Mouse (Mus musculus) hindlimb bud, embryonic 11.5 days (tissue): ENCODE data around the gene Mrps15.

Experiments
- DNase-seq: peaks from one replicate; pipeline ENCODE4 v3.0.0-alpha.2; 2012; ENCODE audit warnings: low read depth, low spot score; ENCODE audit errors: extremely low spot score

Gene Mrps15

DNA sequence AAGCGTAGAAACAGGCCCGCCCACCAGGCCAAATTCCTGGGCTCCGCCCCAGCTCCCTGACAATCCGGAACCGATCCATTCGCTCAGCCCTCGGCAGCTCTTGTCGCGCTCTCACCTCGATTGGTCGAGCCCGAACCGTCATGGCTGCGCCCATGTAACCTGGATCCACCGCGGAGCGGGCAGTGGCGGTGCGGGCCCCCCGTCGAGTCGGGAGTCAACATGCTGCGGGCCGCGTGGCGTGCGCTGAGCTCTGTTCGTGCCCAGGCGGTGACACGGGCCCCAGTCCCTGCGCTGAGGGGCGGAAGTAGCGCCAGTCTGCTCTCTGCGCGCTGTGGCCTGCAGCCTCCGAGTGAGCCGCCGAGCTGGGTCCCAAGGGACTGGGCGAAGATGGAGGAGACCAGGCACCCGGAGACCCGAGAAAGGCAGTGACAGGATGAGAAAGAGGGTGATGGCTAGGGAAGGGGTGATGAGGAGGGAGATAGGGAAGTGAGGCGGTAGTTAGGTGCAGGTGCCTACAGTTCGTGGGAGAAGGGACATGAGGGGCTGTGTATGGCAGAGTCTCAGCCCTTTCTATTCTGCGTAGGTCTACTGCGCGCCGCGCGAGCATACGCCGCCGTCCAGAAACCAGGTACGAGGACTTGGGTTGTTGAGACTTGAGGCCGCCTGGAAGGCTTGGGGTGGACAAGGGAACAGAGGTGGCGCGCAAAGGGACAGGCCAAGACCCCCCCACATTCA lies at the start of gene Mrps15:
Gene Mrps15, plus strand, starts transcription at position 75 of the 735 bp plus-strand sequence.
- peak; percentile 80 for DNase-seq

DNA sequence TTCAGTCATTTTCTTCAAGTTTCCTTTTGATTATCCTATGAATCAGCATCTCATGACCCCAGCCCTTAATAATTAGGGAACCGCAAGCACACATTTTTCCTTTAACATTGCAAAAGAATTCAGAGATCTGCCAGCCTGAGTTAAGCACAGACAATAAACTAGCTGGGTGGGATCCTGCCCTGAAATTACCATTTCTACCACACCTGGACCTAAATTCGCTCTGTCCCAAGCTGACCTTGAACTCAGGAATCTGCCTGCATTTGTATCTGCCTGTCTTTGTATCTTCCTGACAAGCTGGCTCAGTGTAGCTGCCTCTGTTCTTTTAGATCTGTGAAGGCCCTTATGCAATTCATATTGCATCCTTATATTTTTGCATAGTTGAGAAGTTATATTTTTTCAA lies 48.9 kb upstream of the Mrps15 start:
- DNase-seq = no peak

- no peak for DNase-seq
Observed at GRCm38 (mm10) chr4:126001311-126002199, 45.2 kb upstream of the Mrps15 start.

DNA sequence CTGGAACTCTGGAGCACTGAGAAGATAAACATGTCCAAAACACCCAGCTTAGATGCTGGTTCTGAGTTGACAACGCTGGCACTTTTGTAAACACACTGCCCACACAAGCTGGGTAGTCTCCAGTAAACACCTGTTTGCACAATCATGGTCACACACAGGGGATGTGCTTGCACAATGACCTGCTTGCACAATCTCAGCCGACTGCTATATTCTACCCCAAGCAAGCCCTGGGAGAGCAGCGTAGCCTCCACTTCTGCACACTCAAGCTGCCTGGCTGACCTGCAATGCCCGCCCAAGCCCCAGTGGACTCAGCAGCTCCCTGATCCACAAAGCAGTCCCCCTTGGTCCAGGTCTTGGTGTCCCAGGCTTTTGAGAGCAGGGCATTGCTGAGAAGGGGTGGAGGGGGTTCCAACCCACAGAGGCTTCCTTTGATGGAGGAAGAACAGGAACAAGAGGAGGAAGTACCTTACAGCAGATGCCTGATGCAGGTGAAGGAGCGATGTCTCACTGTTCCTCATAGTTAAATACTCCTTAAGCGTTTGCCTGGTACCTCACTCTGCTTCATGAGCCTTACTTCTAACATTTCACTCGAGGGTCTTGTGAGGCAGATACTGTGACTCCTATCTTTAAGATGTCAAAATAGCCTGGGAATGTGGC lies 28.9 kb upstream of the Mrps15 start:
- no peak for DNase-seq

DNA sequence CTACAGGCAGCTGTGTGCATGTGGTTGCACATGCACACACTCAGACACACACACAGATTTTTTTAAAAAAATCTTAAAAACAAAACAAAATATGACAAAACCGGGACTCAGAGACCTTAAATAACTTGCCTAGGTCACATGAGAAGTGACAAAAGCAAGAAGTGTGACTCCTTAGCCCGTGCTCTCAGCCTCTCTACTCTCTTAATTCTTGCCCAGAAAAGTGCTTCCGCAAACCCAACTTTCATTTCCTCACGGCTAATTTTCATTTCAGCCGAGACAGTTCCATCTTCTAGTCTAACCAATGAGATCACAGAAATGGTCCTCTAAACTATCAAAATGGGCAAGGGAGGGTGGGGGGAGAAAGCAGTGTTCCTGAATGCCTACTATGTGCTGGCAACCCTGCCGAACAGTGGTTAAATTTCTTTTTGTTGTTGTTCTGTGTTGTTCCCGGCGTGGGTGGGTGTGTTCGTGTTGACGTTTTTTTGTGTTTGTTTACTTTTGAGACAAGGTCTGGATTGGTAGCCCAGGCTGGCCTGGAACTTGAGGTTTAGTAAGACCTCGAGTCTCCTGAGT lies 27.7 kb upstream of the Mrps15 start:
- DNase-seq = no peak

DNA sequence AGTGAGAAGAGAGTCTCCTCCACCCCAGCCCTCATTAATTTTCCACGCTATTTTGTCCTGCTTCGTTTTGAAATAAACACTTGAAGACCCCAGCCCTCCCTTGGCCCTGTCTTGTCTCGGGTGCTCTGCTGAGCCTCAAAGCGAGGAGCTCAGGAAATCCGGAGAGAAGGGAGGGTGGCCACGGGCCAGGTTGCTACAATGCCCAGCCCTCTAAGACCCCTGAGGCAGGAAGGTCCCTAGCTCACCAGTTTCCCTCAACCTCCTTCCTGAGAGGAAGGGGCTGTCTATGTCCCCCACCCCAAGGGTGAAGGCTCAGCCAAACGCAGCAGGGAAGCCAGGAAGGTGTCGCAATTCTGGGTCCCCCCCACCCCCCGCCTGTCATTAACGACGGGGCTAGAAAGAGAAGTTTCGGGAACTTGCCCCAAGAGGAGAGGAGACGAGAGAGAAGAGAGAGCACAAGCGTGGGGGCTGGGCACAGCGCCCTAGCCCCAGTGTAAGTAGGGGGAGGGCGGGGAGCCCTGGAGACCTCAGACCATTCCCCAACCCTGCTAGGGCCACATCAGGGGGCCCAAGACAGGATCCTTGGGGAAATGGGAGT lies 22.3 kb upstream of the Mrps15 start, which contains the start of gene Csf3r:
Gene Csf3r, plus strand, starts transcription at position 248 of the 598 bp plus-strand sequence.
- no peak for DNase-seq

DNA sequence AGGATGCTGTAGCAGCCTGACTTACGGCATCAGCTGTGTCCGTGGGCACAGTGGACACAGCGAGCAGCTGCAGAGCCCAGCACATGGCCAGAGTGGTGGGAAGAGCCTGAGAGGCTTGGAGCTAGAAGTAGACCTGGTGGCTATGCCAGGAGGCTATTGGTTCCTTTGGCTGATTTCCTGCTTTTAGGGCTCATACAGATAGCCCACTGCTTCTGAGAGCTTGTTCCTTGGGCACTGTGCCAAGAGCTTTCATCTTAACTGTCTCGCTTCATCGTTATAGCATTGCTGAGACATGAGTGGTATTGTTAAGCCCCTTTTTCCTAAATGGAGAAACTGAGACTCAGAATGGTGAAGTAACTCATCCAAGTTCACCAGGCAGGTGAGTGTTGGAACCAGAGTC lies 20.9 kb upstream of the Mrps15 start:
- DNase-seq = no peak

- DNase-seq = no peak
Observed at GRCm38 (mm10) chr4:126027980-126028379, 18.7 kb upstream of the Mrps15 start.

GRCm38 (mm10) chr4:126029042-126029441 lies 17.7 kb upstream of the Mrps15 start:
- DNase-seq = no peak

- no peak for DNase-seq
Observed at GRCm38 (mm10) chr4:126030705-126031104, 16.0 kb upstream of the Mrps15 start.

DNA sequence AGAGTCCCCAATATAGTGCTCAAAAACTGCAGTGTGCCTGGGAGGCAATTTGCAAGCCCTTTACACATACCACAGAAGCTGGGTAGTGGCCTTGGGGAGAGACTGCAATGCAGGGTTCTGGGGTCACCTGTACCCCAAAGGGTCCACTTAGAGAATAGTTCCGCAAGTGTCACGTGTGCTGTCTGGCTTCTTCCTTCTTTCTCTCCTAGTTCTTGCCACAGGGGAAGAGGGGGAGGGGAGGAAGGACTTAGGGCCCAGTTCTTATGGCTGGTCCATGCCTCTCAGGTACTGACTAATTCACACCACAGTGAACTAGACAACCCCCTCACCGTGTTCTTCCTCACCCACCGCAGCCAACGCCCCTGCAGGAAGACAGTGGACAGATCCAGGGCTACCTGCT lies 11.3 kb upstream of the Mrps15 start:
- DNase-seq = no peak

DNA sequence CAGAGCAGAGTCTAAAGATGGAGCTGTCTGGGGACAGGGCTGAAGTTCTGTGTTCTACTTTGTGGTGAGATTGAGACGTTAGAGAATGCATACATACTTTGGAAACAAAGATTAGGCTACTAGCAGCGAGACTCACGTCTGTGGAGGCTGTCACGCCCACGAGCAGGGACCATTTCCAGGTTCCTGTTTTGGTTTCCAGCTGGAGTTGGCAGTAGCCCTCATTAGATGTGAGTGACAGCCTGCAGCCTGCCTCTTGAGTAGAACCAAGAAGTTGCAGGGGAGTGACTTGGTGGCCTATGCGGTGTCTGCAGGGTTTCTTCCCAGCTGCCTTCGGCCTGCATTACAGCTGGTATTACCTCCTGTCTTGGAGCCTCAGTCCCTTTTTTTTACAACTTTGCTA lies 4.9 kb downstream of the Mrps15 start:
- no peak for DNase-seq

DNA sequence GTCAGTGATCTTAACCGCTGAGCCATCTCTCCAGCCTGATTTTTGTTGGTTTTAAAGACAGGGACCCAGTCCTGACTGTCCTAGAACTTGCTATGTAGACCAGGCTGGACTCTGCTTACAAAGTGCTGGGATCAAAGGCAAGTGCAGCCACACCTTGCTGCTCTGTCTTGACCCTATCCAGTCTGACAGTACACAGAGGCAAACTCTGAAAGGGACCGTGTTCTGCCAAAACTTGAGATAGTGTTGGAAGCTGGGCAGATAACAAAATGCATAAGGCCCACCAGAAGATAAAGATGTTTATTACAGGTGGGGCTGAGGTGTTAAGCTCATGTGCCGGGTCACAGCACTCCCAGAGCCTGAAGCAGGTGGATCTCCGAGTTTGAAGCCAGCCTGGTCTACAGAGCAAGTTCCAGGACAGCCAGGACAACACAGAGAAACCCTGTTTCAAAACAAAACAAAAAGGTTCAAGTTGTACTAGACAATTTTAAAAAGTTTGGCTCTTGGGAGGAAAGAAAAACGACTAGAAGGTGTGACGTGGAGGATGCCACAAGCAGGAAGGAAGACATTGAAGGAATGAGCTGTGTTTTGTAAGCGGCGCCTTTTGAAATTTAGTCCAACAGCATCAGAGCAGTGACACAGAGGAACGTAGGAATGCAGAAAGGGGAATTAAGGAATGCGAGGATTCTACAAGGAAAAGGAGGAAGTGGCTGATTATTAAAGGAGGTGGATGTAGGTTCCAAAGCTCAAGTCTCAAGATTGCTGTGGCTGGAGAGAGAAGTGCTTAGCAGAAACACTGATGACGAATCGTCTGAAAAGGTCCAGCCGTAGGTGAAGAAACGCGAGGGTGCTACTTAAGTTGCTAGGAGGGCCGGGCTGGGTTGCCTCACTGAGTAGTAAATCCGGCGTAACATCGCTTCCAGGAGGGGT lies 10.7 kb downstream of the Mrps15 start:
- peak; percentile 8 for DNase-seq

DNA sequence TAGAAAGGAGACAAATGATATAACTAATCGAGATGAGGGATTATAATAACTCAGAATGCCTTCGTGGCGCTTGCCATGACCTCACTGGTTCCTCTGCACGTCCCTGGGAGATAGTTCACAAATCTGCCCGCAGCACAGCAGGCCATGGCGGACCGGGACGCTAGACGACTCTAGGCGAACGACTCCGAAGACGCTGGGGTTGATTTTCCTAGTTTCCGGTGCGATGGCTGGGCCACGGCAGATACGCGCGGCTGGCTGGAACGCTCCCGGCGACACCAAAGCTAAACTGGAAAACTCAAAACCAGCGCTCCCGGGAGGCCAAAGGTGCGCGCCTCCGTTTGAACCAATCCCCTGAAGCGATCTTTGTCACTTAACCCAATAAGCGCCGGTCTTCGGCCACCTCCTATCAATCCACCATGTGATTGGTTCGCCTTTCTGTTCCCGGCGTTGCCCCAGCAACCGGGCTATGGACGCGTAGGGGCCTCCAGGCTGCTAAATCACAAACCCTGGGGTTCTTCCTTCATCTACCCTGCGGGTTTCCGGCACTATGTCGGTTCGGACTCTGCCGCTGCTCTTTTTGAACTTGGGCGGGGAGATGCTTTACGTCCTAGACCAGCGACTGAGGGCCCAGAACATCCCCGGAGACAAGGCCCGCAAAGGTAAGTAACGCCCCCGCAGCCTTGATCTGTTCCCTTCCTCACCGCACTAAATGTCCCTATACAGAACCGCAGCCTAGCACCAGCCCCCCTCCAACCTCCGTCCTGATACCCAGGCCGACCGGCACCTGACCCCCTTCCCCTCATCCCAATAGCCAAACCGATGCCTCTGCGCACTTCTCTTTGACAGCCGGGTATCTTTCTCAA lies 11.6 kb downstream of the Mrps15 start, which contains the start of gene Oscp1:
Gene Oscp1, plus strand, starts transcription at position 432 of the 863 bp plus-strand sequence.
- peak; percentile 92 for DNase-seq

DNA sequence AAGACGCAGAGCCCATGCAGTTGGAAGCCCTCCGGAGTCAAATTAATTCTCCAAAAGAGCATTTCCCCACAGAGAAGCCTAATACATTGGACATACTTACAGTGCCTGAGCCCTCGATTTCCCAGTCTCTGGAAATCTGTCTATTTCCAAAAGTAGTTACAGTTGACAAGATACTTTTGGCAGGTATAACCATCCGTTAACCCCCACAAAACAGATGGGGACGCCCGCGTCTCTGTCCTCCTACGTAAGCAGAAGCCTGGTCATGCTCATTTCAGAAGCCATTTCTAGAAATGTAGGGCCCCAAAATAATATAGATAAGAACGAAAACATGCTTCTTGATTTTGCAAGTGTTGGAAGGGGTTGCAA lies 12.3 kb downstream of the Mrps15 start:
- no peak for DNase-seq

DNA sequence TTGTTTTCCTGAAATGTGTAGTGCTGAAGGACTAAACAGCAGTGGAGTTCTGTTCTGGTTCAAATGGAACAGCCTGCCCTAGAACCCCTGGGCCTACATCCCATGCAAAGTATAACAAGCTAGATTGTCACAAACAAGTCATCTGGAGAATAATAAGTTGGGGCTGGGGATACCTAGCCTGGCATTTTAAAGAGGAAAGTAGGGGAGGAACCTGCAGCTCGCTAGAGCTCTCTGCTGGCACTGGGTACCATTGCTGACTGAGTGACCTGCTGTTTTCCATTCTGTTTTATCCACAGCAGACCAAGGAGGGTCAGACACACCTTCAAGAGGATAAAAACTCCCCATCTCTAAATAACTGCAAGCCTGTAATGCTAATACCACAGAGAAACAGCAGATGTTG lies 16.1 kb downstream of the Mrps15 start:
- no peak for DNase-seq

GRCm38 (mm10) chr4:126065241-126065640 lies 18.5 kb downstream of the Mrps15 start:
- no peak for DNase-seq

- DNase-seq = no peak
Observed at GRCm38 (mm10) chr4:126067401-126068077, 20.8 kb downstream of the Mrps15 start.
